ENCODE assay signal across 28 mouse cellular contexts in the genomic region with DNA sequence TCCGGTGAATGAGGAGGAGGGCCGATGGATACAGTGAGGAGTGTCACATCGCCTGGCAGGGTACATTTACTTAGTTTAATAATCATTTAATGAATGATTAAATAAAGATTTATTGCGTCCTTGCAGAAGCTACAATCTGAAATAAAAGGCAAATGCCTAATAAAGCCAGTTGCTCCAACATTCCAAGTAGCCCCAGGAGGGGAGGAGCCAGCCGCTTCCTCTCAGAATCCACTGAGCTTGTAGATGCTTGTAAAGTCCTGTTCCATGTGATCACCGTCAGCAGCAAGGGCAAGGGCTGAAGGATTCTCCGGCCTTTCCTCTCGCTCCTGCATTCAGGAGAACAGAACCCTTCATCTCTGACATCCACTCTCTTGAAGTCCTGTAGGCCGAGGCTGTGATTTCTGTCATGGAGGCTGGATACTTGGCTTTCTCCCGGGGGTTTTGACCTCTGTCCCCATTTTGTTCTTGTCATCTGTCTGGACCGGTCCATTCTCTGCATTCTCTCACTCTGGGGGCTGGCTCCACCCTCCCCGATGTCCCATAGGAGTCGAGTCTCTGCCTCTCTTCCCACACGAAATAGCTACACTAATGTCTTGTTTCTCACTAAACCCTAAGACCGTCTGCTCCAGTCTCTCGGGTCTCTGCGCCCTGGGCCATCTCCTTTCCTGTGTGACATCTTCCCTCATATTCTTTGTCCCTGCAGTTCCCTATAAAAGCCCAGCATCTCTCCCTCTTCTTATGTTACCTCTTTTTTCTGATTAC. TPM values are rescaled to one million over a fixed set of nuclear protein-coding genes. Genes with fewer than 3 reads are reported as not detected.
DNase-seq lines count a peak whose midpoint lies in the region; ATAC-seq and TF ChIP-seq lines count a peak whose summit lies in the region.
"Had no signal": no experiment of that assay in that cellular context is flagged by ENCODE, and none has a peak within 500 bp of the region (broad histone marks: within the 10 kb centered on the region; RNA-seq: fewer than 3 reads in every experiment).

No protein-coding gene starts in this region.

- 67% methylated on average over 17 of the region's 17 CpGs for WGBS in heart, adult 2 months
- WGBS in kidney, embryonic 16.5 days: 62% methylated on average over 17 of the region's 17 CpGs
- WGBS in midbrain, embryonic 11.5 days: 77% methylated on average over 17 of the region's 17 CpGs
- WGBS in midbrain, embryonic 16.5 days: 77% methylated on average over 17 of the region's 17 CpGs

- no peaks in the 10 kb centered on the region for H3K36me3 ChIP-seq in heart, adult 2 months (ENCODE audit: control insufficient read depth, insufficient read depth, low read length)
- no peaks in the 10 kb centered on the region for H3K36me3 ChIP-seq in kidney, embryonic 16.5 days (ENCODE audit: insufficient read depth, low read length)
- no peaks in the 10 kb centered on the region for H3K36me3 ChIP-seq in midbrain, embryonic 11.5 days (ENCODE audit: control insufficient read depth, insufficient read depth, low read length)
- H3K36me3 ChIP-seq in midbrain, embryonic 16.5 days (ENCODE audit: control insufficient read depth, insufficient read depth, low read length): no peaks in the 10 kb centered on the region
- H3K36me3 ChIP-seq: embryonic facial prominence, embryonic 10.5 days; embryonic facial prominence, embryonic 15.5 days; forebrain, embryonic 12.5 days; limb, embryonic 13.5 days; midbrain, embryonic 15.5 days had no signal

- H3K4me2 ChIP-seq in kidney, embryonic 16.5 days (replicated peaks; ENCODE audit: low read depth, low read length): no peak overlapping the region
- H3K4me2 ChIP-seq in midbrain, embryonic 11.5 days: no peak overlapping the region
- H3K4me2 ChIP-seq in midbrain, embryonic 16.5 days (ENCODE audit: low read length): no peak overlapping the region
- H3K4me2 ChIP-seq: embryonic facial prominence, embryonic 15.5 days; forebrain, embryonic 12.5 days; limb, embryonic 13.5 days; liver, embryonic 11.5 days; midbrain, embryonic 15.5 days had no signal

- intact Hi-C loops in heart, postnatal 10 days (cut with DNase I): no loop called here
- intact Hi-C loops in heart, adult 2 months (cut with DNase I): loop anchor here (5.0 kb wide), 1 partner anchor 34 kb away; no protein-coding TSS in a partner anchor

- TF ChIP-seq CTCF in heart, adult 2 months (IDR thresholded peaks at IDR 0.05): no peak

- peak; percentile 15 to 18 for DNase-seq in heart, postnatal 10 days
- DNase-seq in heart, adult 2 months: no peak
- peak; percentile 40 for DNase-seq in kidney, postnatal 10 days
- DNase-seq in midbrain, embryonic 11.5 days (ENCODE audit: low spot score, missing footprints): peak; percentile 51
- DNase-seq in ZHBTc4 (ENCODE audit: low read depth, low spot score): peak; percentile 57
- DNase-seq in gastrocnemius, adult 8-10 months (ENCODE audit: low spot score in 2 of 2): no peak
- DNase-seq: adrenal gland, postnatal 10 days; B cell, adult 2 months; cerebellum, adult 8-10 months; cerebellum, postnatal 25 days; forebrain, postnatal 0 days; gastrocnemius, postnatal 10 days; kidney, adult 18-20 months; kidney, postnatal 36 days; lung, postnatal 4 days; right cerebral cortex, postnatal 25 days; spleen, adult 18-20 months; thymus, adult 2 months; thymus, postnatal 4 days had no signal

- TF ChIP-seq EP300 in heart, adult 2 months (IDR thresholded peaks at IDR 0.05; ENCODE audit: insufficient read depth, low read depth, low read length): no peak

- no peak for ATAC-seq in kidney, embryonic 16.5 days (ENCODE audit: low FRiP score, low TSS enrichment)
- ATAC-seq in midbrain, embryonic 11.5 days (ENCODE audit: low FRiP score): no peak
- ATAC-seq in midbrain, embryonic 16.5 days: no peak
- ATAC-seq: forebrain, postnatal 0 days; midbrain, embryonic 15.5 days had no signal

- no peaks in the 10 kb centered on the region for H3K9me3 ChIP-seq in kidney, embryonic 16.5 days (ENCODE audit: low read length)
- H3K9me3 ChIP-seq in midbrain, embryonic 11.5 days (ENCODE audit: control insufficient read depth, low read length): no peaks in the 10 kb centered on the region
- H3K9me3 ChIP-seq in midbrain, embryonic 16.5 days (replicated peaks; ENCODE audit: control insufficient read depth, low read length, poor library complexity, severe bottlenecking): no peaks in the 10 kb centered on the region
- H3K9me3 ChIP-seq: embryonic facial prominence, embryonic 10.5 days; embryonic facial prominence, embryonic 15.5 days; forebrain, embryonic 12.5 days; limb, embryonic 13.5 days; midbrain, embryonic 15.5 days had no signal

- TF ChIP-seq POLR2A in heart, adult 2 months (IDR thresholded peaks at IDR 0.05; ENCODE audit: insufficient read depth, low read depth, low read length): no peak

- no peak overlapping the region for H3K27ac ChIP-seq in heart, adult 2 months
- H3K27ac ChIP-seq in kidney, embryonic 16.5 days (ENCODE audit: low read length): no peak overlapping the region
- no peak overlapping the region for H3K27ac ChIP-seq in midbrain, embryonic 11.5 days (ENCODE audit: low read depth, low read length)
- no peak overlapping the region for H3K27ac ChIP-seq in midbrain, embryonic 16.5 days (ENCODE audit: low read length)
- H3K27ac ChIP-seq: embryonic facial prominence, embryonic 10.5 days; embryonic facial prominence, embryonic 15.5 days; forebrain, embryonic 12.5 days; limb, embryonic 13.5 days; midbrain, embryonic 15.5 days had no signal

- no peaks in the 10 kb centered on the region for H3K79me2 ChIP-seq in heart, adult 2 months (replicated peaks; ENCODE audit: control insufficient read depth, insufficient read depth, low read length)

- no peaks in the 10 kb centered on the region for H3K27me3 ChIP-seq in heart, adult 2 months (ENCODE audit: control insufficient read depth, insufficient read depth, low read length)
- H3K27me3 ChIP-seq in kidney, embryonic 16.5 days (ENCODE audit: insufficient read depth, low read length): no peaks in the 10 kb centered on the region; the same call in 1 of the 2 replicates
- H3K27me3 ChIP-seq in midbrain, embryonic 11.5 days (ENCODE audit: control insufficient read depth, insufficient read depth, low read length): no peaks in the 10 kb centered on the region
- no peaks in the 10 kb centered on the region for H3K27me3 ChIP-seq in midbrain, embryonic 16.5 days (ENCODE audit: control insufficient read depth, insufficient read depth, low read depth, low read length)
- H3K27me3 ChIP-seq: embryonic facial prominence, embryonic 15.5 days; forebrain, embryonic 12.5 days; midbrain, embryonic 15.5 days had no signal

- H3K4me1 ChIP-seq in heart, adult 2 months (ENCODE audit: control insufficient read depth, insufficient read depth, low read length): no peaks in the 10 kb centered on the region
- peaks cover 9% of the 10 kb centered on the region; the same call in 1 of the 2 replicates for H3K4me1 ChIP-seq in kidney, embryonic 16.5 days (ENCODE audit: insufficient read depth, low read length)
- peaks cover 4% of the 10 kb centered on the region; the same call in 1 of the 2 replicates for H3K4me1 ChIP-seq in midbrain, embryonic 11.5 days (ENCODE audit: control insufficient read depth, insufficient read depth, low read length)
- H3K4me1 ChIP-seq in midbrain, embryonic 16.5 days (ENCODE audit: control insufficient read depth, insufficient read depth, low read length): peaks cover 7% of the 10 kb centered on the region

- H3K4me3 ChIP-seq in heart, adult 2 months: no peak overlapping the region
- no peak overlapping the region for H3K4me3 ChIP-seq in kidney, embryonic 16.5 days (ENCODE audit: low read length)
- H3K4me3 ChIP-seq in midbrain, embryonic 11.5 days (ENCODE audit: low read depth, low read length): no peak overlapping the region
- no peak overlapping the region for H3K4me3 ChIP-seq in midbrain, embryonic 16.5 days (ENCODE audit: low read depth, low read length)
- H3K4me3 ChIP-seq: embryonic facial prominence, embryonic 10.5 days; embryonic facial prominence, embryonic 15.5 days; forebrain, embryonic 12.5 days; limb, embryonic 13.5 days; megakaryocyte, embryonic 14.5 days; midbrain, embryonic 15.5 days had no signal

- no peak overlapping the region for H3K9ac ChIP-seq in heart, adult 2 months (ENCODE audit: low read depth, low read length)
- no peak overlapping the region for H3K9ac ChIP-seq in kidney, embryonic 16.5 days (replicated peaks; ENCODE audit: low read length)
- no peak overlapping the region for H3K9ac ChIP-seq in midbrain, embryonic 11.5 days (ENCODE audit: low read length)
- no peak overlapping the region for H3K9ac ChIP-seq in midbrain, embryonic 16.5 days (ENCODE audit: low read depth, low read length)
- H3K9ac ChIP-seq: embryonic facial prominence, embryonic 15.5 days; forebrain, embryonic 12.5 days; forebrain, postnatal 0 days; limb, embryonic 13.5 days; midbrain, embryonic 15.5 days had no signal

RNA-seq across cellular contexts. Expression of gene Tmem38b, which starts 57.3 kb away (rescaled TPM):
- 10 to 100 TPM; 15.1 to 16.1 TPM for total RNA-seq in heart, postnatal 10 days (2021)
- 10 to 100 TPM; 23.7 to 29.0 TPM for total RNA-seq in heart, adult 2 months (2021)
- polyA plus RNA-seq in heart, adult 2 months (2012; rRNA removed): 5.9 and 10.5 TPM in 2 replicates
- polyA plus RNA-seq in kidney, embryonic 16.5 days (2015; fragmentation: Nextera tagmentation; extraction: Ambion mirVana): 7.4 and 9.1 TPM in 2 replicates
- 13.0 and 13.5 TPM in 2 replicates for polyA plus RNA-seq in midbrain, embryonic 11.5 days (2014; fragmentation: Nextera tagmentation; extraction: Ambion mirVana)
- polyA plus RNA-seq in midbrain, embryonic 16.5 days (2015; fragmentation: Nextera tagmentation; extraction: Ambion mirVana): 7.7 and 8.3 TPM in 2 replicates
- total RNA-seq in gastrocnemius, adult 8-10 months (2022): 10 to 100 TPM; 56.5 to 89.2 (median 63.7) TPM

Comparison
In these comparisons a context has a peak if more than half of its experiments do, and no peak if none do; other contexts are left out.
1. DNase-seq: peak in heart, postnatal 10 days (2 of 2), kidney, postnatal 10 days (single experiment), midbrain, embryonic 11.5 days (single experiment) and ZHBTc4 (single experiment); none in heart, adult 2 months (0 of 2) and gastrocnemius, adult 8-10 months (0 of 2).